Mouse (Mus musculus) kidney, adult 2 months (tissue): Measurements from ENCODE around the gene Nudt4. TPM values are rescaled to one million over a fixed set of nuclear protein-coding genes. Genes with fewer than 3 reads are reported as not detected.

Source experiments
- DNase-seq: peaks from one replicate; pipeline ENCODE4 v3.0.0; 2021
- H3K27ac ChIP-seq: fragments of 200-500 bp; 2 replicates; pipeline ENCODE4 v1.5.1; 2012; ENCODE audit warnings: low read depth, low read length, control low read depth, inconsistent platforms; ENCODE audit not compliant: insufficient read depth
- H3K27me3 ChIP-seq: fragments of 200-500 bp; replicated peaks from 2 replicates; pipeline ENCODE4 v1.6.1; 2012; ENCODE audit warnings: mild to moderate bottlenecking, moderate library complexity, low read length, inconsistent platforms; ENCODE audit not compliant: control insufficient read depth, insufficient read depth
- H3K36me3 ChIP-seq: fragments of 200-500 bp; 2 replicates; pipeline ENCODE4 v1.6.1; 2012; ENCODE audit warnings: mild to moderate bottlenecking, moderate library complexity, low read length, inconsistent platforms; ENCODE audit not compliant: control insufficient read depth, insufficient read depth
- H3K4me1 ChIP-seq: fragments of 200-500 bp; 2 replicates; pipeline ENCODE4 v1.6.1; 2011; ENCODE audit warnings: low read length; ENCODE audit not compliant: control insufficient read depth, insufficient read depth
- H3K4me3 ChIP-seq: fragments of 200-500 bp; 2 replicates; pipeline ENCODE4 v1.5.1; 2011; ENCODE audit warnings: mild to moderate bottlenecking, low read depth, low read length, control low read depth; ENCODE audit not compliant: insufficient read depth
- CTCF ChIP-seq: fragments of 200-500 bp; conservative IDR thresholded peaks from 2 replicates; pipeline ENCODE4 v1.5.1; 2011; ENCODE audit warnings: low read depth, mild to moderate bottlenecking, control low read depth, low read length, moderate library complexity, mixed read lengths; ENCODE audit not compliant: insufficient read depth, insufficient read length
- POLR2A ChIP-seq: fragments of 200-500 bp; IDR thresholded peaks from one replicate; pipeline ENCODE4 v1.6.1; 2011; ENCODE audit warnings: low read depth, low read length, control low read depth
- WGBS: fragments of 180-500 bp; shearing (Covaris S2); methylation state at CpG from one replicate; pipeline ENCODE4 v1.1.7; 2018; 5-methylcytosine and 5-hydroxymethylcytosine counted together
- polyA plus RNA-seq: library from polyadenylated mRNA; depleted of rRNA; stranded (reverse); fragments of >200 nt; gene quantifications from 2 replicates; pipeline ENCODE4 v1.2.3, GENCODE M21; 2012

The Nudt4 gene
- polyA plus RNA-seq, 1 experiment: 92.7 TPM

GRCm38 (mm10) chr10:95546178-95546577 lies 17.8 kb downstream of the Nudt4 start:
- TF ChIP-seq POLR2A (no peak), CTCF (no peak)
- Histone ChIP-seq H3K36me3 (peaks cover 22% of the 10 kb centered on the region), H3K27ac (peak overlapping the region; percentile 38; the same call in 1 of the 2 replicates)

GRCm38 (mm10) chr10:95545051-95545450 lies 18.9 kb downstream of the Nudt4 start:
- peaks cover 26% of the 10 kb centered on the region for H3K4me1 ChIP-seq
- H3K27ac ChIP-seq: no peak overlapping the region
- H3K36me3 ChIP-seq: peaks cover 19% of the 10 kb centered on the region
- H3K27me3 ChIP-seq: no peaks in the 10 kb centered on the region
- no peak for DNase-seq
- no peak for TF ChIP-seq POLR2A
- TF ChIP-seq CTCF: no peak
- H3K4me3 ChIP-seq: no peak overlapping the region
- 54% methylated on average over 4 of the region's 4 CpGs for WGBS

More at GRCm38 (mm10) chr10:95546178-95546577, 17.8 kb downstream of the Nudt4 start:
- WGBS: 90% methylated on average over 2 of the region's 2 CpGs
- Histone ChIP-seq H3K27me3 (no peaks in the 10 kb centered on the region), H3K4me3 (no peak overlapping the region), H3K4me1 (peaks cover 28% of the 10 kb centered on the region)
- DNase-seq: no peak

- WGBS: 67% methylated on average over 2 of the region's 2 CpGs
- H3K27me3 ChIP-seq: no peaks in the 10 kb centered on the region
- no peak overlapping the region for H3K4me3 ChIP-seq
- no peak for DNase-seq
- no peak for TF ChIP-seq POLR2A
- peaks cover 17% of the 10 kb centered on the region for H3K36me3 ChIP-seq
- H3K4me1 ChIP-seq: peaks cover 26% of the 10 kb centered on the region
- peak overlapping the region; percentile 19; the same call in 1 of the 2 replicates for H3K27ac ChIP-seq
Observed at GRCm38 (mm10) chr10:95544651-95545050, 19.3 kb downstream of the Nudt4 start.

- peaks cover 14% of the 10 kb centered on the region for H3K36me3 ChIP-seq
- peaks cover 29% of the 10 kb centered on the region for H3K4me1 ChIP-seq
- H3K27me3 ChIP-seq: no peaks in the 10 kb centered on the region
- no peak overlapping the region for H3K4me3 ChIP-seq
- TF ChIP-seq POLR2A (no peak), CTCF (no peak)
- H3K27ac ChIP-seq: peak overlapping the region; percentile 19
- peak; percentile 82 for DNase-seq
Observed at GRCm38 (mm10) chr10:95544004-95544403, 19.9 kb downstream of the Nudt4 start.

- peak; percentile 50 for DNase-seq
- no peak overlapping the region for H3K4me3 ChIP-seq
- H3K4me1 ChIP-seq: peaks cover 25% of the 10 kb centered on the region
- TF ChIP-seq POLR2A (no peak), CTCF (no peak)
- 66% methylated on average over 2 of the region's 2 CpGs for WGBS
- H3K27ac ChIP-seq: peak overlapping the region; percentile 63; the same call in 1 of the 2 replicates
- H3K36me3 ChIP-seq: peaks cover 11% of the 10 kb centered on the region
- no peaks in the 10 kb centered on the region for H3K27me3 ChIP-seq
Observed at GRCm38 (mm10) chr10:95543377-95543776, 20.6 kb downstream of the Nudt4 start.

GRCm38 (mm10) chr10:95542916-95543315 lies 21.0 kb downstream of the Nudt4 start:
- no peak for TF ChIP-seq POLR2A
- TF ChIP-seq CTCF: no peak
- no peak overlapping the region for H3K4me3 ChIP-seq
- H3K4me1 ChIP-seq: peaks cover 21% of the 10 kb centered on the region
- H3K27ac ChIP-seq: peak overlapping the region; percentile 63; the same call in 1 of the 2 replicates
- peaks cover 6% of the 10 kb centered on the region; the same call in 1 of the 2 replicates for H3K36me3 ChIP-seq
- H3K27me3 ChIP-seq: no peaks in the 10 kb centered on the region
- no peak for DNase-seq
- WGBS: 80% methylated on average over 4 of the region's 4 CpGs

GRCm38 (mm10) chr10:95539841-95540240 lies 24.1 kb downstream of the Nudt4 start:
- 75% methylated on average over 3 of the region's 3 CpGs for WGBS
- Histone ChIP-seq H3K4me3 (no peak overlapping the region), H3K27me3 (no peaks in the 10 kb centered on the region), H3K4me1 (peaks cover 16% of the 10 kb centered on the region; the same call in 1 of the 2 replicates), H3K27ac (no peak overlapping the region), H3K36me3 (no peaks in the 10 kb centered on the region)
- DNase-seq: no peak
- TF ChIP-seq POLR2A: no peak
- TF ChIP-seq CTCF: no peak

GRCm38 (mm10) chr10:95539260-95539659 lies 24.7 kb downstream of the Nudt4 start:
- Histone ChIP-seq H3K27ac (no peak overlapping the region), H3K27me3 (no peaks in the 10 kb centered on the region), H3K4me3 (no peak overlapping the region), H3K36me3 (no peaks in the 10 kb centered on the region), H3K4me1 (peaks cover 10% of the 10 kb centered on the region; the same call in 1 of the 2 replicates)
- DNase-seq: no peak
- WGBS: 50% methylated on average over 3 of the region's 3 CpGs
- no peak for TF ChIP-seq POLR2A
- TF ChIP-seq CTCF: no peak
